7 mouse cellular contexts compared by ENCODE assay signal in genomic region chr3:137867437-137868093, GRCm38 (mm10). TPM values are rescaled to one million over a fixed set of nuclear protein-coding genes. Genes with fewer than 3 reads are reported as not detected.
A peak's percentile ranks its signal among the peaks of the same experiment; 100 is the strongest.
DNase-seq lines count a peak whose midpoint lies in the region; ATAC-seq and TF ChIP-seq lines count a peak whose summit lies in the region.

Gene Dnajb14, plus strand, starts transcription at chr3:137867675.

- peak within 1 kb of the TSS; percentile 82 for H3K4me3 ChIP-seq in embryonic facial prominence, embryonic 10.5 days
- peak within 1 kb of the TSS; percentile 86 for H3K4me3 ChIP-seq in limb, embryonic 12.5 days (replicated peaks)
- H3K4me3 ChIP-seq in midbrain, embryonic 13.5 days (replicated peaks), result peak within 1 kb of the TSS; percentile 82
- H3K4me3 ChIP-seq in small intestine, adult 2 months (ENCODE audit: low read depth, low read length), result peak within 1 kb of the TSS; percentile 97

- no peak for TF ChIP-seq CTCF in small intestine, adult 2 months (IDR thresholded peaks at IDR 0.05; ENCODE audit: extremely low read depth, insufficient read length, insufficient replicate concordance, low read depth, low read length)

- TF ChIP-seq POLR2A in small intestine, adult 2 months (IDR thresholded peaks at IDR 0.05; ENCODE audit: low read depth, low read length), result 0 out of 2 replicates have a peak, but pooled peaks have one; percentile 10

- peak within 1 kb of the TSS; percentile 79 for H3K4me2 ChIP-seq in limb, embryonic 12.5 days
- peak within 1 kb of the TSS; percentile 83 for H3K4me2 ChIP-seq in midbrain, embryonic 13.5 days (replicated peaks)

- peaks cover 17% of the 10 kb centered on the region for H3K36me3 ChIP-seq in embryonic facial prominence, embryonic 10.5 days (replicated peaks)
- H3K36me3 ChIP-seq in limb, embryonic 12.5 days, result peaks cover 9% of the 10 kb centered on the region; the same call in 1 of the 2 replicates
- H3K36me3 ChIP-seq in midbrain, embryonic 13.5 days, result peaks cover 3% of the 10 kb centered on the region; the same call in 1 of the 2 replicates
- peaks cover 2% of the 10 kb centered on the region; the same call in 1 of the 2 replicates for H3K36me3 ChIP-seq in small intestine, adult 2 months (ENCODE audit: control insufficient read depth, insufficient read depth, low read length)

- WGBS in embryonic facial prominence, embryonic 10.5 days, result under 1% methylated on average over 94 of the region's 94 CpGs
- WGBS in limb, embryonic 12.5 days, result under 1% methylated on average over 71 of the region's 94 CpGs
- WGBS in midbrain, embryonic 13.5 days, result under 1% methylated on average over 54 of the region's 94 CpGs
- 1% methylated on average over 94 of the region's 94 CpGs for WGBS in small intestine, adult 2 months

- peaks cover 22% of the 10 kb centered on the region for H3K4me1 ChIP-seq in embryonic facial prominence, embryonic 10.5 days
- peaks cover 14% of the 10 kb centered on the region for H3K4me1 ChIP-seq in limb, embryonic 12.5 days (replicated peaks)
- H3K4me1 ChIP-seq in midbrain, embryonic 13.5 days (replicated peaks), result peaks cover 32% of the 10 kb centered on the region
- no peaks in the 10 kb centered on the region; the same call in 1 of the 2 replicates for H3K4me1 ChIP-seq in small intestine, adult 2 months (ENCODE audit: control insufficient read depth, insufficient read depth, insufficient read length, low read length)

- H3K27ac ChIP-seq in embryonic facial prominence, embryonic 10.5 days (replicated peaks), result peak within 1 kb of the TSS; percentile 97
- peak within 1 kb of the TSS; percentile 99 for H3K27ac ChIP-seq in limb, embryonic 12.5 days
- H3K27ac ChIP-seq in midbrain, embryonic 13.5 days, result peak within 1 kb of the TSS; percentile 98
- peak within 1 kb of the TSS; percentile 92 for H3K27ac ChIP-seq in small intestine, adult 2 months (ENCODE audit: insufficient read depth, low read depth, low read length)

- DNase-seq in adrenal gland, postnatal 14 days, result peak; percentile 85
- DNase-seq in embryonic facial prominence, embryonic 10.5 days (ENCODE audit: low spot score), result peak; percentile 79
- peak; percentile 50 for DNase-seq in kidney, adult 11 months

- H3K9ac ChIP-seq in limb, embryonic 12.5 days (replicated peaks), result peak within 1 kb of the TSS; percentile 98
- H3K9ac ChIP-seq in midbrain, embryonic 13.5 days (replicated peaks), result peak within 1 kb of the TSS; percentile 95

- peak; percentile 1 for ATAC-seq in granulocyte monocyte progenitor cell, adult 5-6 weeks (replicated peaks; ENCODE audit: poor library complexity, severe bottlenecking)
- ATAC-seq in limb, embryonic 12.5 days (ENCODE audit: insufficient number of reproducible peaks, insufficient read depth, low FRiP score, low TSS enrichment, low read depth), result 0 out of 2 replicates have a peak, but pooled peaks have one; percentile 8
- peak; percentile 22 for ATAC-seq in midbrain, embryonic 13.5 days

- H3K27me3 ChIP-seq in embryonic facial prominence, embryonic 10.5 days (replicated peaks; ENCODE audit: low read depth, poor library complexity, severe bottlenecking), result no peaks in the 10 kb centered on the region
- no peaks in the 10 kb centered on the region for H3K27me3 ChIP-seq in limb, embryonic 12.5 days
- H3K27me3 ChIP-seq in midbrain, embryonic 13.5 days, result no peaks in the 10 kb centered on the region
- no peaks in the 10 kb centered on the region for H3K27me3 ChIP-seq in small intestine, adult 2 months (ENCODE audit: control insufficient read depth, insufficient read depth, low read length)

- H3K9me3 ChIP-seq in embryonic facial prominence, embryonic 10.5 days, result no peaks in the 10 kb centered on the region
- H3K9me3 ChIP-seq in limb, embryonic 12.5 days, result no peaks in the 10 kb centered on the region
- H3K9me3 ChIP-seq in midbrain, embryonic 13.5 days, result no peaks in the 10 kb centered on the region

RNA-seq across cellular contexts. Expression of gene Dnajb14, which starts in this region (rescaled TPM):
- 17.8 and 19.5 TPM in 2 replicates for total RNA-seq in adrenal gland, postnatal 14 days (2021)
- polyA plus RNA-seq in embryonic facial prominence, embryonic 10.5 days (2016; fragmentation: Nextera tagmentation; extraction: Ambion mirVana), result 7.5 and 7.9 TPM in 2 replicates
- 6.2 and 7.4 TPM in 2 replicates for total RNA-seq in granulocyte monocyte progenitor cell, adult 5-6 weeks (2014; fragmentation: Nextera tagmentation)
- total RNA-seq in granulocyte monocyte progenitor cell, adult 5-6 weeks (2017), result 4.8 and 7.1 TPM in 2 replicates
- polyA plus RNA-seq in limb, embryonic 12.5 days (2016; fragmentation: Nextera tagmentation; extraction: Ambion mirVana), result 11.0 and 11.6 TPM in 2 replicates
- polyA plus RNA-seq in midbrain, embryonic 13.5 days (2015; fragmentation: Nextera tagmentation; extraction: Ambion mirVana), result 9.4 and 12.1 TPM in 2 replicates
- 1.1 and 2.0 TPM in 2 replicates for polyA plus RNA-seq in small intestine, adult 2 months (2012; rRNA removed)

Comparison
In these comparisons a context has a peak if more than half of its experiments do, and no peak if none do; other contexts are left out.
1. Peak in every context shown above with its lines: DNase-seq, ATAC-seq, H3K4me3 ChIP-seq and H3K27ac ChIP-seq.